Mouse (Mus musculus): ENCODE data around the gene Ddx11. TPM values are rescaled to one million over a fixed set of nuclear protein-coding genes. Genes with fewer than 3 reads are reported as not detected.
"Not testable (repeated sequence)": the region's sequence is repeated elsewhere in the genome, so short reads cannot be mapped to it uniquely, and the experiment has no call there.

The Ddx11 gene
- polyA plus RNA-seq, 1 experiment from 2014 or later, result 28.0 TPM

DNA sequence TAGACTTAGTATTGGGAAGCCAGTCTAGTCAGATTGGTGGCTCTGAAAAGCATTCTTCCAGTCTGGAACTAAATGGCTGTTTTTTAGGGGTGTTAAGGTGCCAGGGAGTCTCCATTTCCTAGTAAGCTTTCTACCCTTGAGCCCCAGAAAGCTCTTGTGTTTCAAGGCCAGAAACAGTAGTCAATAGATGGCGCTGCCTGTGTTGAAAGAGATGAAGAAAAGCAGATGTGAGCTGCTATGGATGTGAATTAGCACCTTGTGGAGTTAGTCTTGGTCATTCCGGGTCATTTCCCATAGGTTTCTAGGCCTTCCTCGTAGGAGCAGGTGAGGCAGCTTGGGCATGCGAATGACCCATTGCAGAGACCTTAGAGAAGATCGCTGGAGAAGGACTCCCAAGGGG is 1.9 kb downstream of the Ddx11 start:
- H3K4me2 ChIP-seq (ENCODE audit: low read depth, severe bottlenecking), result no peak overlapping the region

DNA sequence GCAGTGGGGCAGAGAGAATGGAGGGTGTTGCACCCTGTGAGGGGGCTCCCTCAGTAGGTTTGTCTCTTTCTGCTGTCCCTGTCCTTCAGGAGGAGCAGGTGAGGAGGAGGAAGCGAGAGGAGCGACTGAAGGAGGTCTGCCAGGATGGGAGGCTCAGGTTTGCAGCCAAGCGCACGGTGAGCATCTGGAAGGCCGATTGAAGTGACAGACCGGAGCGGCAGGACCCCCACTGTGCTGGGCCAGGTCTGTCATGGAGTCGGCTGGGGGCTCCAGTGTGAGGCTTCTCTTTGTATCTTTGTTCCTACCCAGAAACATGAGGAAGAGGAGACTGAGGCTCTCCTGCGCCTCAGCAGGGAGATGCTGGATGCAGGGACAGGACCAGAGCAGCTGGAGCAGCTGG is 7.1 kb downstream of the Ddx11 start:
- DNase-seq (ENCODE audit: low spot score) (no peak), ATAC-seq (ENCODE audit: insufficient number of reproducible peaks, low FRiP score, low TSS enrichment, low read depth) (no peak)
- Histone ChIP-seq H3K27me3 (ENCODE audit: control insufficient read depth, insufficient read depth, low read length) (no peaks in the 10 kb centered on the region), H3K4me1 (ENCODE audit: control insufficient read depth, insufficient read depth, low read length) (no peaks in the 10 kb centered on the region), H3K9ac (ENCODE audit: low read length) (no peak overlapping the region), H3K4me3 (ENCODE audit: low read depth, low read length) (no peak overlapping the region), H3K9me3 (ENCODE audit: control insufficient read depth, low read length) (no peaks in the 10 kb centered on the region), H3K36me3 (ENCODE audit: control insufficient read depth, insufficient read depth, low read length) (peaks cover 27% of the 10 kb centered on the region), H3K4me2 (ENCODE audit: low read depth, severe bottlenecking) (no peak overlapping the region), H3K27ac (replicated peaks; ENCODE audit: low read depth, low read length) (no peak overlapping the region)
- WGBS, result 92% methylated on average over 9 of the region's 9 CpGs

More for the DNA sequence above, 1.9 kb downstream of the Ddx11 start:
- H3K27ac ChIP-seq (replicated peaks; ENCODE audit: low read depth, low read length), result 0 out of 2 replicates have a peak overlapping the region, but pooled peaks have one; percentile 10
- H3K9me3 ChIP-seq (ENCODE audit: control insufficient read depth, low read length), result no peaks in the 10 kb centered on the region
- ATAC-seq (ENCODE audit: insufficient number of reproducible peaks, low FRiP score, low TSS enrichment, low read depth), result no peak
- H3K36me3 ChIP-seq (ENCODE audit: control insufficient read depth, insufficient read depth, low read length), result peaks cover 6% of the 10 kb centered on the region; the same call in 1 of the 2 replicates
- H3K9ac ChIP-seq (ENCODE audit: low read length), result no peak overlapping the region
- H3K4me3 ChIP-seq (ENCODE audit: low read depth, low read length), result no peak overlapping the region
- peak; percentile 24 for DNase-seq (ENCODE audit: low spot score)
- 57% methylated on average over 5 of the region's 5 CpGs for WGBS
- no peaks in the 10 kb centered on the region for H3K27me3 ChIP-seq (ENCODE audit: control insufficient read depth, insufficient read depth, low read length)
- no peaks in the 10 kb centered on the region for H3K4me1 ChIP-seq (ENCODE audit: control insufficient read depth, insufficient read depth, low read length)

DNA sequence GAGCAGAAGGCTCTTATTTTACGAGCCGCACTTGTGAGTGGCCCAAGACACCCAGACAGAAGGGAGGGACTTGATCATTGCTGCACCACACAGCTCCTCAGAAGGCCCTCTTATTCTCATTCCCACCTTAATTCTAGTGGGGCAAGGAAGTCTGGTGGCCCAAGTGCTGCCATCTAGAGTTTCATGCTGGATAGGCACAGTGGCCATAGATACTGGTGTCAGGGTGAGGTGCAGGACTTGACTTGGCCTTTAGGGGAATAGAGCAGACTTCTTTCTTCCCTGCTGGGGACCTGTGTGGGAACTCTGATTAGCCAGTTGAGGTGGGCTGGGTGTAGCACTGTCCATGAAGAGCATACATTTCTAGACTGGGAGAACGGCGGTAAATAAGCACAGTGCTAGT is 7.9 kb downstream of the Ddx11 start:
- Histone ChIP-seq H3K27ac (replicated peaks; ENCODE audit: low read depth, low read length) (no peak overlapping the region), H3K27me3 (ENCODE audit: control insufficient read depth, insufficient read depth, low read length) (no peaks in the 10 kb centered on the region), H3K9ac (ENCODE audit: low read length) (no peak overlapping the region), H3K9me3 (ENCODE audit: control insufficient read depth, low read length) (no peaks in the 10 kb centered on the region), H3K4me3 (ENCODE audit: low read depth, low read length) (no peak overlapping the region), H3K36me3 (ENCODE audit: control insufficient read depth, insufficient read depth, low read length) (peaks cover 29% of the 10 kb centered on the region), H3K4me2 (ENCODE audit: low read depth, severe bottlenecking) (no peak overlapping the region), H3K4me1 (ENCODE audit: control insufficient read depth, insufficient read depth, low read length) (no peaks in the 10 kb centered on the region)
- 95% methylated on average over 4 of the region's 4 CpGs for WGBS
- DNase-seq (ENCODE audit: low spot score) (no peak), ATAC-seq (ENCODE audit: insufficient number of reproducible peaks, low FRiP score, low TSS enrichment, low read depth) (no peak)

DNA sequence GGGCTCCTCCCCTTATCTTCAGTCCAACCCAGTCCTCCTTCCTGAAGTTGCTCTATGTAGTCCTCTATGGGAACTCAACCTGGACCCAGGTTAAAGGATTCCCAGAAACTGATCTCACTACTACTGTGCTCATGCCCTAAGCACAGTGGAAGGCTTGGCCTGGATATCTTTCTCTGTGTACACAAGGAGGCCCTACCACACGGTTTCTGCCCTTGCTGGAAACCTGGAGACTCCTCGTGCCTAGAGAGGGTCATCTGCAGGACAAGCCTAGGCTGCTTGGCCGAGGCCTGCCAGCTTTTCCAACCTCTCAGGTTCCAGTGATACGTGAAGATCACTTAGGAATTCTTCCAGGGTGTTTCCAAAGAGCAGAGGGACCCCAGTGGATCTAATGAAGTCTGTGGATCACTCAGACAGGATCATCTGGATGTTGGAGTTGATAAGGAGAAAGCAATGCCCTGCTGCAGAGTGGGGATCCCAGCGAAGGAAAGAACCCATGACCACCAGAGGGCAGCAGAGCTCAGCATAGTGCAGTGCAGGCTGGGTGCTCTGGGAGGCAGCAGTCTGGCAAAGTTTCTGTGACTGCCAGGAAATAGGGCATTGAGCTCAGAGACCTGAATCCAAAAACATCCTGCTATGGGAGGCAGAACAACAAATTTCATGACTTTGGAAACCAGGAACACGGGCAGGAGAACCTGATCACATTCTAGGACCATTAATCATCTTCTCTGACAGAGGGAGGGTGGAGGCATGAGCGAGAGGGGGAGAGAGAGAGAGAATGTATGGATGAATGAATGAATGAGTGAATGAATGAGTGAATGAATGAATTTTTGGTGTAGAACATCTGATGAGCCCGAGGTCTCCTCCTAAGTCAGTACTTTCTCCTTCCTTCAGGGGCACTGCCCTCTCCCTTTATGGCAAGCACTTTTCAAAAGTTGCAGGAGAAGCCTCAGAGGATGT is 29.7 kb downstream of the Ddx11 start:
- not testable (repeated sequence) for H3K9ac ChIP-seq (ENCODE audit: low read length); DNase-seq (ENCODE audit: low spot score)
- 81% methylated on average over 5 of the region's 8 CpGs for WGBS

DNA sequence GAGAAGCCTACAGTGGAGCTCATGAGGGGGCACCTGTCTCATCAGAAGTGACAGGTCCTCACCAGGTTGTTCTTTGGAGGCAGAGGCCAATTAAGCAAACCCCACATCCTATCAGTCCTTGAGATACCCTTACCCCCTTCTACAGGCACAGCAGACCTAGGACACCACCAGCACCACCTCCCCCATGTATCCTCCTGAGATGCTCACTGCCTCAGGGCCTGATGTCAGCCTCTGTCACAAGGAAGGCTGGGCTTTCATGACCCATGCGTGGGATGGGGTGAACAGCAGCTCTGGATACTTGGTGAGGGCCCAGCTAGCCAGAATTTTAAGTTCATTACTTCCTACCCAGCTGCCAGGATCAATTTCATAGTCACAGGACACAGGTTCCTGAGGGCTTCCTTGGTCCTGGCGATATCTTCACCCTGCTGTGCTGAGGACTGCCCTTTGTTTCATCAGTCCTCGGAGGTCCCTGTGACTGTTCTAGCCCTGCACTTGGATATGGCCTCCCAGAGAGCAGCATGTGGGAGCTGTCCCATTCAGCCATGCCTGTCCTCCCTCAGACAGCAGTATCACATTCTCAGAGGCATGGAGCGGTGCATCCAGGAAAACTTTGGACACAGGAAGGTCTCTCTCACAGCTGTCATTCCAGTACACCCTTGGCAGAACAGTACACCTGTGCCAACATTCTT is 30.6 kb downstream of the Ddx11 start:
- not testable (repeated sequence) for DNase-seq (ENCODE audit: low spot score); H3K4me3 ChIP-seq (ENCODE audit: low read depth, low read length); ATAC-seq (ENCODE audit: insufficient number of reproducible peaks, low FRiP score, low TSS enrichment, low read depth); H3K4me2 ChIP-seq (ENCODE audit: low read depth, severe bottlenecking); H3K9me3 ChIP-seq (ENCODE audit: control insufficient read depth, low read length); H3K9ac ChIP-seq (ENCODE audit: low read length); H3K36me3 ChIP-seq (ENCODE audit: control insufficient read depth, insufficient read depth, low read length); H3K4me1 ChIP-seq (ENCODE audit: control insufficient read depth, insufficient read depth, low read length); H3K27ac ChIP-seq (replicated peaks; ENCODE audit: low read depth, low read length); H3K27me3 ChIP-seq (ENCODE audit: control insufficient read depth, insufficient read depth, low read length)
- WGBS, result 90% methylated on average over 4 of the region's 4 CpGs

More for the DNA sequence above, 29.7 kb downstream of the Ddx11 start:
- not testable (repeated sequence) for H3K9me3 ChIP-seq (ENCODE audit: control insufficient read depth, low read length); H3K27ac ChIP-seq (replicated peaks; ENCODE audit: low read depth, low read length); H3K4me3 ChIP-seq (ENCODE audit: low read depth, low read length); H3K4me1 ChIP-seq (ENCODE audit: control insufficient read depth, insufficient read depth, low read length); H3K27me3 ChIP-seq (ENCODE audit: control insufficient read depth, insufficient read depth, low read length); H3K4me2 ChIP-seq (ENCODE audit: low read depth, severe bottlenecking)
- H3K36me3 ChIP-seq (ENCODE audit: control insufficient read depth, insufficient read depth, low read length), result peaks cover 15% of the 10 kb centered on the region; the same call in 1 of the 2 replicates
- ATAC-seq (ENCODE audit: insufficient number of reproducible peaks, low FRiP score, low TSS enrichment, low read depth), result peak; percentile 70; the same call in 1 of the 2 replicates

DNA sequence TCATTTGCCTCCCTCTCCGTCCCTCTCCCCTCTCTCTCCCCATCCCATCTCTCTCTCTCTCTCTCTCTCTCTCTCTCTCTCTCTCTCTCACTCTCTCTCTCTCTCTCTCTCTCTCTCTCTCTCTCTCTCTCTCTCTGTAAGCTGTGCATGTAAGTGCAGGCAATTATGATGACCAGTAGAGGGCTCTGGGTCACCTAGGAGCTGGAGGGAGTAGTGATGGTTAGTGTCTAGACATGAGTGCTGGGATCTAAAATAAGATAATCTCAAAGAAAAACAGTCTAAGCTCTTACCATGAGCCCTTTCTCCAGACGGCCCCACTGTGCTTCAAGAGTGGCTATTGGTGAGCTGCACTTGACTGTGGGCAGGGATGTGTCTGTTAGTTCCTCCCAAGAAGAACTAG is 31.6 kb downstream of the Ddx11 start:
- H3K9me3 ChIP-seq (ENCODE audit: control insufficient read depth, low read length), result no peaks in the 10 kb centered on the region
- no peak for ATAC-seq (ENCODE audit: insufficient number of reproducible peaks, low FRiP score, low TSS enrichment, low read depth)
- no peak overlapping the region for H3K27ac ChIP-seq (replicated peaks; ENCODE audit: low read depth, low read length)
- H3K4me1 ChIP-seq (ENCODE audit: control insufficient read depth, insufficient read depth, low read length), result no peaks in the 10 kb centered on the region
- no peak for DNase-seq (ENCODE audit: low spot score)
- H3K4me3 ChIP-seq (ENCODE audit: low read depth, low read length), result no peak overlapping the region
- no peak overlapping the region for H3K9ac ChIP-seq (ENCODE audit: low read length)
- 88% methylated on average over 2 of the region's 2 CpGs for WGBS
- no peak overlapping the region for H3K4me2 ChIP-seq (ENCODE audit: low read depth, severe bottlenecking)
- H3K36me3 ChIP-seq (ENCODE audit: control insufficient read depth, insufficient read depth, low read length), result peaks cover 4% of the 10 kb centered on the region; the same call in 1 of the 2 replicates
- H3K27me3 ChIP-seq (ENCODE audit: control insufficient read depth, insufficient read depth, low read length), result no peaks in the 10 kb centered on the region

DNA sequence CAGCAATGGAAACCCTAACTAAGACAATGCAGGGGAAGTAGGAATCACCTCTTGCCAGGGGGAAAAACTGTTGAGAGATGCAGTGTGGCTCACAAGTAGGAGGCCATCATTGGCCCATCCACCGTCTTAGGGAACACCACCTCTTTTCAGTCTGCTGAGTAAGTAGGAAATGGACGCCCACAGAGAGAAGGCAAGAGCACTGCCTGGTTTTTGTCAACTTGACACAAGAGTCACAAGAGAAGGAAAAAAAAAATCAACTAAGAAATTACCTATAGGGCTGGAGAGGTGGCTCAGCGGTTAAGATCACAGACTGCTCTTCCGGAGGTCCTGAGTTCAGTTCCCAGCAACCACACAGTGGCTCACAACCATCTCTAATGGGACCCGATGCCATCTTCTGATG is 35.0 kb downstream of the Ddx11 start:
- Histone ChIP-seq H3K4me3 (ENCODE audit: low read depth, low read length) (no peak overlapping the region), H3K9ac (ENCODE audit: low read length) (no peak overlapping the region), H3K4me2 (ENCODE audit: low read depth, severe bottlenecking) (no peak overlapping the region), H3K36me3 (ENCODE audit: control insufficient read depth, insufficient read depth, low read length) (no peaks in the 10 kb centered on the region), H3K4me1 (ENCODE audit: control insufficient read depth, insufficient read depth, low read length) (no peaks in the 10 kb centered on the region), H3K27ac (replicated peaks; ENCODE audit: low read depth, low read length) (no peak overlapping the region), H3K9me3 (ENCODE audit: control insufficient read depth, low read length) (no peaks in the 10 kb centered on the region), H3K27me3 (ENCODE audit: control insufficient read depth, insufficient read depth, low read length) (no peaks in the 10 kb centered on the region)
- DNase-seq (ENCODE audit: low spot score), result no peak
- no peak for ATAC-seq (ENCODE audit: insufficient number of reproducible peaks, low FRiP score, low TSS enrichment, low read depth)
- WGBS, result 88% methylated on average over 5 of the region's 5 CpGs

DNA sequence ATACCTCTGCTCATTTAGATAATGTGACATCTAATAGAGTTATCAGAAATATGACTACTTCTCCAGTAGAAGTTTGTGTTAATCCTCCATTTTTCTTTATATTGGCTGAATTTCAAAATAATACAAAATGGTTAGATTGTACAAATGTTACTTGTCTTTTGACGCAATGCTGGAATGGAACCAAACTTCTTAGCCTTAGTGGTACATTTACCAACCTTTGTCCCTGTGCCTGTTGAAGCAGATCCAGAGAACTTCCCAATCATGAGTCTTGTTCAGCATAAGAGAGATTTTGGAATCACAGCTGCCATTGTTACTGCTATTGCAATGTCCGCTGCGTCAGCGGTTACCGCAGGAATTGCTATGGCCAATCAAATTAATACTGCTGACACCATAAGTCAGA is 43.8 kb downstream of the Ddx11 start:
- H3K27ac ChIP-seq (replicated peaks; ENCODE audit: low read depth, low read length); H3K4me2 ChIP-seq (ENCODE audit: low read depth, severe bottlenecking); H3K36me3 ChIP-seq (ENCODE audit: control insufficient read depth, insufficient read depth, low read length); H3K9me3 ChIP-seq (ENCODE audit: control insufficient read depth, low read length); ATAC-seq (ENCODE audit: insufficient number of reproducible peaks, low FRiP score, low TSS enrichment, low read depth); H3K4me1 ChIP-seq (ENCODE audit: control insufficient read depth, insufficient read depth, low read length); H3K4me3 ChIP-seq (ENCODE audit: low read depth, low read length); DNase-seq (ENCODE audit: low spot score); H3K27me3 ChIP-seq (ENCODE audit: control insufficient read depth, insufficient read depth, low read length); H3K9ac ChIP-seq (ENCODE audit: low read length): not testable (repeated sequence)
- WGBS, result 92% methylated on average over 5 of the region's 5 CpGs

Measured in limb, embryonic 11.5 days (tissue).